Mouse (Mus musculus) heart, embryonic 16.5 days (tissue): ENCODE data around the gene Ypel2. TPM values are rescaled to one million over a fixed set of nuclear protein-coding genes. Genes with fewer than 3 reads are reported as not detected.

Experiments used
- ATAC-seq: fragments of 200-750 bp; cut with Nextera tagmentation; replicated peaks from 2 replicates; pipeline ENCODE4 v1.8.0; 2017; ENCODE audit warnings: moderate number of reproducible peaks; ENCODE audit not compliant: insufficient read depth, low FRiP score; ENCODE audit errors: extremely low read depth
- H3K27ac ChIP-seq: fragments of 300-500 bp; sonication (generic); 2 replicates; pipeline ENCODE4 v1.5.1; 2014; ENCODE audit warnings: mild to moderate bottlenecking, low read length, control low read depth, moderate library complexity
- H3K27me3 ChIP-seq: fragments of 300-500 bp; sonication (generic); 2 replicates; pipeline ENCODE4 v1.6.1; 2014; ENCODE audit warnings: low read length, mixed read lengths; ENCODE audit not compliant: control insufficient read depth, insufficient read depth
- H3K36me3 ChIP-seq: fragments of 300-500 bp; sonication (generic); 2 replicates; pipeline ENCODE4 v1.6.1; 2014; ENCODE audit not compliant: control insufficient read depth, insufficient read depth
- H3K4me1 ChIP-seq: fragments of 300-500 bp; sonication (generic); 2 replicates; pipeline ENCODE4 v1.6.1; 2014; ENCODE audit warnings: low read length, mixed read lengths; ENCODE audit not compliant: control insufficient read depth, insufficient read depth
- H3K4me2 ChIP-seq: fragments of 300-500 bp; sonication (generic); 2 replicates; pipeline ENCODE4 v1.6.1; 2014; ENCODE audit warnings: low read depth, mild to moderate bottlenecking, control low read depth, low read length
- H3K4me3 ChIP-seq: fragments of 300-500 bp; sonication (generic); 2 replicates; pipeline ENCODE4 v1.5.1; 2014; ENCODE audit warnings: mild to moderate bottlenecking, control low read depth, low read length
- H3K9ac ChIP-seq: fragments of 300-500 bp; sonication (generic); 2 replicates; pipeline ENCODE4 v1.6.1; 2014; ENCODE audit warnings: low read length, control low read depth
- H3K9me3 ChIP-seq: fragments of 300-500 bp; sonication (generic); replicated peaks from 2 replicates; pipeline ENCODE4 v1.6.1; 2016; ENCODE audit warnings: low read length; ENCODE audit not compliant: control insufficient read depth
- WGBS: fragments of 180-500 bp; shearing (Covaris S2); extraction: QIAGEN DNeasy Blood & Tissue Kit; methylation state at CpG from one replicate; pipeline ENCODE4 v1.1.7; 2014; 5-methylcytosine and 5-hydroxymethylcytosine counted together
- polyA plus RNA-seq: library from polyadenylated mRNA; unstranded; fragments of >200 nt; fragmentation: Nextera tagmentation; extraction: Ambion mirVana; gene quantifications from 2 replicates; pipeline ENCODE4 v1.2.1, GENCODE M21; 2015

Ypel2 gene
- polyA plus RNA-seq, 1 experiment from 2014 or later, result 24.2 TPM

DNA sequence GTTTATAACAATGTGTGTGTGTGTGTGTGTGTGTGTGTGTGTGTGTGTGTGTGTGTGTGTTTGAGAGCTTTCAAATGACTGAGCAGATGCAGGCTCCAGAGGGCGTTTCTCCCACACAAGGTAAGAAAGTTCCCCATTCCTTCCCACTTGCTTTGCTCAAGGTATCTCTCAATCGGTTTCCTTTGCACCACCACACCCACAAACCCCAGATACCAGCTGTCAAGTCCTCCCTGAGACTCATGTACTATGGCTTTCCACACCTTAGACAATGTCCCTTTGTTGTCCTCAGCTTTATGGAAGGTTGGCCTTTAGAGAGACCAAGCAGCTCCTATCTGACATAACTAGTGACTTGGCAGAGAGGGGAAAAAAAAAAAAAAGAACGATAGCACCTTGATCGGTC, 29.3 kb upstream of the Ypel2 start:
- H3K4me1 ChIP-seq, result peaks cover 6% of the 10 kb centered on the region; the same call in 1 of the 2 replicates
- no peaks in the 10 kb centered on the region for H3K36me3 ChIP-seq
- no peaks in the 10 kb centered on the region for H3K27me3 ChIP-seq
- H3K27ac ChIP-seq, result no peak overlapping the region
- H3K9ac ChIP-seq, result no peak overlapping the region
- no peaks in the 10 kb centered on the region for H3K9me3 ChIP-seq
- no peak overlapping the region for H3K4me2 ChIP-seq
- no peak overlapping the region for H3K4me3 ChIP-seq
- no peak for ATAC-seq
- 62% methylated on average over 4 of the region's 4 CpGs for WGBS

DNA sequence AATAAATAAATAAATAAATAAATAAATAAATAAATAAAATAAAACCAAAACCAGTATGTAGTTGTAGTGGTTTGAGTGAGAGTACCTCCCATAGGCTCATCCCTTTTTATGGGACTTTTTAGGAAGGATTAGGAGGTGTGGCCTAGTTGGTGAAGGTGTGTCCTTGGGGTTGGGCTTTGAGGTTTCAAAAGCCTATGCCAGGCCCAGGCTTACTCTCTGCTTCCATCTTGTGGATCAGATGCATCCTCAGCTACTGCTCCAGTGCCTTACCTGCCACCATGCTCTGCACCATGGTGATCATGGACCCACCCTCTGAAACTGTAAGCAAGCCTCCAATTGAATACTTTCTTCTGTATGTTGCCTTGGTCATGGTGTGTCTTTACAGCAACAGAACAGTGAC, 28.0 kb upstream of the Ypel2 start:
- Histone ChIP-seq H3K4me1 (0 out of 2 replicates have a peak, but pooled peaks cover 3% of the 10 kb centered on the region), H3K4me3 (no peak overlapping the region), H3K27me3 (no peaks in the 10 kb centered on the region), H3K9me3 (no peaks in the 10 kb centered on the region), H3K36me3 (no peaks in the 10 kb centered on the region), H3K9ac (no peak overlapping the region), H3K27ac (no peak overlapping the region), H3K4me2 (no peak overlapping the region)
- ATAC-seq, result no peak

DNA sequence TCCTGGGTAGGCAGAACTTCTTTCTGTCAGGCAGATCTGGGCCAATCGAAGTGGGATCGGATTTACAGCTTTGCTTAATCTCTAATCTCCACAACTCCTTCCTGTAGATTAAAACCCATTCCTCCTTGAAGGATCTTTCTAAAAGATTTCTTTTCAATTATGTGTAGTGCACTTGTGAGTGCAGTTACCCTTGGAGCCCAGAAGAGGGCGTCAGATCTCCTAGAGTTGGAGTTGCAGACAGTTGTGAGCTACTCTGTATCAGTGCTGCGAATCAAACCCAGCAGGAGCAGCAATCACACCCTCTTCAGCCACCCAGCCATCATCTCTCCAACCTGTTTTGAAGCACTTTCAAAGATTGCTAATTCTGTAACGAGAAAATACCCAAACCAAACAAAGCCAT, 26.9 kb upstream of the Ypel2 start:
- Histone ChIP-seq H3K27me3 (no peaks in the 10 kb centered on the region), H3K4me1 (no peaks in the 10 kb centered on the region), H3K9me3 (no peaks in the 10 kb centered on the region), H3K9ac (no peak overlapping the region), H3K27ac (no peak overlapping the region), H3K36me3 (no peaks in the 10 kb centered on the region), H3K4me2 (no peak overlapping the region), H3K4me3 (no peak overlapping the region)
- 83% methylated on average over 5 of the region's 5 CpGs for WGBS
- no peak for ATAC-seq

DNA sequence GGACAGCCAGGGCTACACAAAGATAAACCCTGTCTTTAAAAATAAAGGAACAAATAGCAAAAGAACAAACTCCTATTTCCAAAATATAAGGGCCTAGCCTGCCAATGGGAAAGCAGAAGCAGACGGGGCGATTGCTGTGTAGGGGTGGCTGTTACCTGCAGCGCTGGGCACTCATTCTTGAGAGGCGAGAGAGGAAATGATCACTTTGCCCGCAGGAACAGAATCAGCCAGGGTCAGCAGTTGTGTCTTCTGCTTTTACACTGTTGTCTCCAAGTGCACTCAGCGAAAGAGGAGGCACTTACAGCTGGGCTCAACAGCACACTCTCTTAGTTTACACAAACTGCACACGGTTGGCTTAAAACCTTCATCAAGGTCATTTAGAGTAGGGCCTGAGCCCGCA, 25.9 kb upstream of the Ypel2 start:
- no peak overlapping the region for H3K4me2 ChIP-seq
- H3K9me3 ChIP-seq, result no peaks in the 10 kb centered on the region
- no peak overlapping the region for H3K9ac ChIP-seq
- no peaks in the 10 kb centered on the region for H3K27me3 ChIP-seq
- H3K27ac ChIP-seq, result no peak overlapping the region
- H3K4me3 ChIP-seq, result no peak overlapping the region
- H3K36me3 ChIP-seq, result no peaks in the 10 kb centered on the region
- ATAC-seq, result no peak
- H3K4me1 ChIP-seq, result no peaks in the 10 kb centered on the region
- WGBS, result 83% methylated on average over 8 of the region's 8 CpGs

DNA sequence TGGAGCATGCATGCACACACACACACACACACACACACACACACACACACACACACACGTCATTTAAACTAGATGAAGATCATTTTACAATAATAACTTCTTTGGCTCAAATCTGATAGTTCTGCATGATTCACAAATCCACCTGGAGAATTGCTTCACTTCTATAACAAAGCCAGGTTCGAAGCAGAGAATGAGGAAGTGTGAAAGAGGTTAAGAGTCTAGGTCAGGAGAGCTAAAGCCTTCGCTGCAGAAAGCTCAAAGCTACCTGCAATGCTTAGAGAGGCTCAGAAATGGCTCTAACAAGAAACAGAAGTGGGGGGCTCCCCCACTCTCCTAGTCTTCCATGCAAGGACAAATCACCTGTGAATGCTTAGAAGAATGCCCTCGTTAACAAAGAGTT, 24.6 kb upstream of the Ypel2 start:
- Histone ChIP-seq H3K4me2 (no peak overlapping the region), H3K9me3 (no peaks in the 10 kb centered on the region), H3K4me3 (no peak overlapping the region), H3K36me3 (no peaks in the 10 kb centered on the region), H3K27me3 (no peaks in the 10 kb centered on the region), H3K4me1 (no peaks in the 10 kb centered on the region), H3K27ac (no peak overlapping the region), H3K9ac (no peak overlapping the region)
- WGBS, result 73% methylated on average over 4 of the region's 4 CpGs
- no peak for ATAC-seq

DNA sequence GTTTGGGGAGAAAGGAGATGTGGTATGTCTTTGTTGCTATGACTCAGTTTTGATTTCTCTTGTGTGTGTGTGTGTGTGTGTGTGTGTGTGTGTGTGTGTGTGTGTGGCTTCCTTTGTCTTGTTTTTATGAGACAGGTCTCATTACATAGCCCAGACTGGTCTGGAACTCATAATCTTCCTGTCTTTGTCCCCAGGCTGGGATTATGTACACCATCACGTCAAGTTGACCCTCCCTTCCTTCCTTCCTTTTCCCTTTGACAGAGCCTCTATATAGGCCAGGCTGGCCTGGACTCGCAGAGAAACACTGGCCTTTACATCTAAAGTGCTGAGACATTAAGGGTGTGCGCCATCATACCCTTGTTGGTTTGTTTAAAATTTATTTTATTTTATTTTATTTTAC, 22.2 kb upstream of the Ypel2 start:
- no peaks in the 10 kb centered on the region for H3K36me3 ChIP-seq
- H3K27me3 ChIP-seq, result no peaks in the 10 kb centered on the region
- 66% methylated on average over 3 of the region's 3 CpGs for WGBS
- H3K27ac ChIP-seq, result no peak overlapping the region
- no peak overlapping the region for H3K9ac ChIP-seq
- no peak overlapping the region for H3K4me3 ChIP-seq
- no peak overlapping the region for H3K4me2 ChIP-seq
- H3K9me3 ChIP-seq, result no peaks in the 10 kb centered on the region
- H3K4me1 ChIP-seq, result no peaks in the 10 kb centered on the region
- peak; percentile 58; the same call in 1 of the 2 replicates for ATAC-seq

DNA sequence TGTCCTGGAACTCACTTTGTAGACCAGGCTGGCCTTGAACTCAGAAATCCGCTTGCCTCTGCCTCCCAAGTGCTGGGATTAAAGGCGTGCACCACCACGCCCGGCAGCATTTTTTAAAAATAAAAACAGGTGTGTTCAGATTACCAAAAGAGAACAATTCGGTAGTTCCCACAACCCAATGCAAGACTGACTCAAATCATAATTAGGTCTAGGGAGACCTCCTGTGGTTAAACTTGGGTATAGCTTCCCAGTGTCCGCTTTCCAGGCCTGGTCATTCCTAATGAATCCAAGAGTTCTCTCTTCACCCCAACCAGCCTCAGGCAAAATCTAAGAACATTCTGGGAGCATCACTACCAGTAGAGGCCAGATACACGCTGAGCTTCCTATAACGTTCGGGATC, 17.0 kb upstream of the Ypel2 start:
- Histone ChIP-seq H3K9me3 (no peaks in the 10 kb centered on the region), H3K4me1 (0 out of 2 replicates have a peak, but pooled peaks cover 3% of the 10 kb centered on the region), H3K27ac (no peak overlapping the region), H3K9ac (peak overlapping the region; percentile 25; the same call in 1 of the 2 replicates), H3K4me2 (no peak overlapping the region), H3K36me3 (no peaks in the 10 kb centered on the region), H3K4me3 (no peak overlapping the region), H3K27me3 (no peaks in the 10 kb centered on the region)
- 19% methylated on average over 9 of the region's 9 CpGs for WGBS
- peak; percentile 55 for ATAC-seq

DNA sequence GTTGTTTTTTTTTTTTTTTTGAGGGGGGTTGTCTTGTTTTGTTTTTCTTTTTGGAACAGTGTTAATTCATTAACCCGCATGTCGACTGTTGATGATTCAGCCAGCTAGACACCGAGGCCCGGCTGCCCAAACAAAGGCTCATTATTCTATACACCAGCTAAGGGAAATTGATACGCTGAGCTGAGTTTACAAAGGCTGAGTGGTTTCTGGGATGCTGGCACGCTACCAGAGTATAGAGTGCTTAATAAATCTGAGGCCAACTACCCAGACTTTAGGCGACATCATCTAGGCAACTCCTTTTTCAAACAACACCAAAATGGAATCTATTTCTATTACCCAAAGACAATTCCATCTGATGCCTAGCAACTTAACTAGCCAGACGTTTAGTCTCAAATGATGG, 13.9 kb upstream of the Ypel2 start:
- Histone ChIP-seq H3K27ac (no peak overlapping the region), H3K36me3 (no peaks in the 10 kb centered on the region), H3K4me3 (no peak overlapping the region), H3K4me1 (0 out of 2 replicates have a peak, but pooled peaks cover 3% of the 10 kb centered on the region), H3K4me2 (no peak overlapping the region), H3K9ac (no peak overlapping the region), H3K27me3 (no peaks in the 10 kb centered on the region), H3K9me3 (no peaks in the 10 kb centered on the region)
- 49% methylated on average over 8 of the region's 8 CpGs for WGBS
- no peak for ATAC-seq

DNA sequence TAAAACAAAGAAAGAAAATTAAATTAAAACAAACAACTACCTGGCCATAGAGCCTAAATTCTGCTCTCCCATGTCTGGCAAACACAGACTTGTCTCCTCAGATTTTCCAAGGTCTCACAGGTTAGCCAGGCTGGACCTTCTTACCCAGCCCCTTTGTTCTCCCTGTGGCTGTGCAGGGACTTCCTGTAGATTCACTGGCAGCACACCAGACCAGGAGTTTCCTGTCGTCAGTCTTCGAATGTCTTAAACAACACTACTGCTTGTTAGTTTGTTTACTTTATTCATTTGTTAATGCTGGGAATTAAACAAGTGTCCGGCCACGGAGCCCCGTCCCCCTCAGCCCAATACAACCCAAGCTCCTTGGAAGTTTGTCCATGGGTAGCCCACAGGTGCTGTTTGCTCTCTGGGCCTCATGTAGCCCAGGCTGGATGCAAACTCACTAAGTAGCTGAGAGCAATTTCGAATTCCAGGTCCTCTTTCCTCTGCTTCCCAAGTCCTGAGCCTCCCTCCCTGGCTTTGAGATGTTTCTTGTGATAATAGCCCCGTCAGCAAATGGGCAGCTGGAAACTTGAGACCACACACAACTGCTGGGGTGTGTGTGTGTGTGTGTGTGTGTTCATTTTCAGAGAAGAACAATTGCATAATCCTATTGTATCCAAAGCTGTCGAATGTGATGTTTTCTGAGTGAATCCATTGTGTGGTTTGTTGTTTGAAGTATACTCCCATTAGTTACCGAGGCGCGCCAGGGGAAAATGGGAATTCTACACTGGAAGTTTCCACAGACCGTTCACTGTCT, 11.7 kb upstream of the Ypel2 start:
- Histone ChIP-seq H3K36me3 (no peaks in the 10 kb centered on the region), H3K27me3 (no peaks in the 10 kb centered on the region), H3K9me3 (no peaks in the 10 kb centered on the region), H3K4me3 (no peak overlapping the region), H3K27ac (peak overlapping the region; percentile 59), H3K4me2 (no peak overlapping the region), H3K4me1 (0 out of 2 replicates have a peak, but pooled peaks cover 3% of the 10 kb centered on the region), H3K9ac (no peak overlapping the region)
- ATAC-seq, result no peak
- WGBS, result 50% methylated on average over 12 of the region's 12 CpGs
